In genomic region chr9:80386000-80386399, GRCm38 (mm10) we compare ENCODE assay signal across 9 mouse cellular contexts.
A peak's percentile ranks its signal among the peaks of the same experiment; 100 is the strongest.
DNase-seq lines count a peak whose midpoint lies in the region; ATAC-seq and TF ChIP-seq lines count a peak whose summit lies in the region.
"Had no signal": no experiment of that assay in that cellular context is flagged by ENCODE, and none has a peak within 500 bp of the region (broad histone marks: within the 10 kb centered on the region; RNA-seq: fewer than 3 reads in every experiment).

No protein-coding gene starts in this region.

- no peak for TF ChIP-seq POLR2A in bone marrow, adult 2 months (IDR thresholded peaks at IDR 0.05; ENCODE audit: borderline replicate concordance, control insufficient read depth, low read depth, low read length)

- no peaks in the 10 kb centered on the region for H3K9me3 ChIP-seq in intestine, postnatal 0 days (ENCODE audit: control insufficient read depth)
- H3K9me3 ChIP-seq in intestine, embryonic 15.5 days = no peaks in the 10 kb centered on the region
- H3K9me3 ChIP-seq in E14TG2a.4 (ENCODE audit: low read length) = no peaks in the 10 kb centered on the region
- H3K9me3 ChIP-seq in limb, embryonic 10.5 days (replicated peaks) = no peaks in the 10 kb centered on the region
- H3K9me3 ChIP-seq: liver, embryonic 13.5 days had no signal

- no peaks in the 10 kb centered on the region for H3K36me3 ChIP-seq in intestine, postnatal 0 days (ENCODE audit: control insufficient read depth, insufficient read depth)
- H3K36me3 ChIP-seq in intestine, embryonic 15.5 days = no peaks in the 10 kb centered on the region
- no peaks in the 10 kb centered on the region for H3K36me3 ChIP-seq in E14TG2a.4 (ENCODE audit: insufficient read depth, low read length)
- no peaks in the 10 kb centered on the region for H3K36me3 ChIP-seq in limb, embryonic 10.5 days
- H3K36me3 ChIP-seq: liver, embryonic 13.5 days had no signal

- ATAC-seq in intestine, postnatal 0 days = no peak
- ATAC-seq in intestine, embryonic 15.5 days = no peak
- ATAC-seq in granulocyte monocyte progenitor cell, adult 5-6 weeks (replicated peaks; ENCODE audit: poor library complexity, severe bottlenecking) = peak; percentile 86

- WGBS in intestine, postnatal 0 days = 41% methylated on average over 7 of the region's 7 CpGs
- WGBS in intestine, embryonic 15.5 days = 46% methylated on average over 7 of the region's 7 CpGs
- WGBS in bone marrow, adult 2 months = 50% methylated on average over 7 of the region's 7 CpGs
- WGBS in limb, embryonic 10.5 days = 47% methylated on average over 7 of the region's 7 CpGs

- DNase-seq in limb, embryonic 10.5 days (ENCODE audit: low spot score) = peak; percentile 40
- peak; percentile 54 for DNase-seq in retina, postnatal 1 day
- DNase-seq: liver, embryonic 13.5 days had no signal

- no peak overlapping the region for H3K4me3 ChIP-seq in intestine, postnatal 0 days (ENCODE audit: low read depth, low read length)
- no peak overlapping the region for H3K4me3 ChIP-seq in intestine, embryonic 15.5 days (replicated peaks)
- no peak overlapping the region for H3K4me3 ChIP-seq in E14TG2a.4 (replicated peaks; ENCODE audit: low read length)
- no peak overlapping the region for H3K4me3 ChIP-seq in bone marrow, adult 2 months (replicated peaks; ENCODE audit: control insufficient read depth, low read depth, low read length)
- H3K4me3 ChIP-seq in limb, embryonic 10.5 days = no peak overlapping the region
- H3K4me3 ChIP-seq: erythroblast, embryonic 14.5 days; liver, embryonic 13.5 days had no signal

- H3K27me3 ChIP-seq in intestine, postnatal 0 days (replicated peaks; ENCODE audit: control insufficient read depth, insufficient read depth, low read length) = no peaks in the 10 kb centered on the region
- H3K27me3 ChIP-seq in intestine, embryonic 15.5 days (replicated peaks) = no peaks in the 10 kb centered on the region
- H3K27me3 ChIP-seq in E14TG2a.4 (ENCODE audit: insufficient read depth, low read length) = no peaks in the 10 kb centered on the region
- no peaks in the 10 kb centered on the region for H3K27me3 ChIP-seq in limb, embryonic 10.5 days (ENCODE audit: low read depth, poor library complexity, severe bottlenecking)
- H3K27me3 ChIP-seq: liver, embryonic 13.5 days had no signal

- TF ChIP-seq CTCF in intestine, postnatal 0 days (IDR thresholded peaks at IDR 0.05; ENCODE audit: low read depth) = peak; percentile 82
- peak; percentile 99 for TF ChIP-seq CTCF in E14TG2a.4 (conservative IDR thresholded peaks at IDR 0.05; ENCODE audit: low read length)
- TF ChIP-seq CTCF in bone marrow, adult 2 months (IDR thresholded peaks at IDR 0.05; ENCODE audit: control insufficient read depth, insufficient read depth, low read length) = peak; percentile 63

- no peaks in the 10 kb centered on the region for H3K4me1 ChIP-seq in intestine, postnatal 0 days (replicated peaks; ENCODE audit: control insufficient read depth, insufficient read depth, low read length)
- no peaks in the 10 kb centered on the region for H3K4me1 ChIP-seq in intestine, embryonic 15.5 days (replicated peaks)
- H3K4me1 ChIP-seq in E14TG2a.4 (replicated peaks; ENCODE audit: low read depth, low read length) = peaks cover 2% of the 10 kb centered on the region; the same call in 1 of the 2 replicates
- H3K4me1 ChIP-seq in bone marrow, adult 2 months (ENCODE audit: control insufficient read depth, insufficient read depth, low read length) = no peaks in the 10 kb centered on the region
- H3K4me1 ChIP-seq in limb, embryonic 10.5 days = 0 out of 2 replicates have a peak, but pooled peaks cover 4% of the 10 kb centered on the region
- H3K4me1 ChIP-seq: liver, embryonic 13.5 days had no signal

- no peak overlapping the region for H3K27ac ChIP-seq in intestine, postnatal 0 days (ENCODE audit: low read depth, low read length)
- no peak overlapping the region for H3K27ac ChIP-seq in intestine, embryonic 15.5 days
- no peak overlapping the region for H3K27ac ChIP-seq in bone marrow, adult 2 months (ENCODE audit: control insufficient read depth, insufficient read depth, low read depth, low read length, poor library complexity)
- no peak overlapping the region for H3K27ac ChIP-seq in limb, embryonic 10.5 days
- H3K27ac ChIP-seq: liver, embryonic 13.5 days had no signal

- H3K9ac ChIP-seq in intestine, postnatal 0 days (ENCODE audit: low read depth, low read length) = no peak overlapping the region
- no peak overlapping the region for H3K9ac ChIP-seq in intestine, embryonic 15.5 days
- H3K9ac ChIP-seq: liver, embryonic 13.5 days had no signal

- no peak overlapping the region for H3K4me2 ChIP-seq in intestine, postnatal 0 days (replicated peaks; ENCODE audit: low read depth)
- H3K4me2 ChIP-seq in intestine, embryonic 15.5 days (replicated peaks) = no peak overlapping the region
- H3K4me2 ChIP-seq: liver, embryonic 13.5 days had no signal
